Mouse (Mus musculus): ENCODE measurements at regions not wholly inside any gene's neighbourhood (a gene's known extent, or its start where the extent isn't known, plus 50 kb on each side); places are given as distances from the start of the nearest gene placed in this dataset.
"Not testable (repeated sequence)": the region's sequence is repeated elsewhere in the genome, so short reads cannot be mapped to it uniquely, and the experiment has no call there.

GRCm38 (mm10) chr7:75360874-75361273 lies 51.8 kb upstream of the Sv2b start:
- DNase-seq (ENCODE audit: low read depth, low spot score): no peak

- DNase-seq (ENCODE audit: low read depth, low spot score): no peak
These were observed 53.5 kb upstream of the Sv2b start for GRCm38 (mm10) chr7:75362541-75362940.

- DNase-seq (ENCODE audit: low read depth, low spot score): no peak
These were observed 56.4 kb upstream of the Sv2b start for GRCm38 (mm10) chr7:75365480-75365879.

GRCm38 (mm10) chr7:75366285-75366882 lies 57.3 kb upstream of the Sv2b start:
- peak; percentile 83 for DNase-seq (ENCODE audit: low read depth, low spot score)

GRCm38 (mm10) chr7:75368315-75368714 lies 59.3 kb upstream of the Sv2b start:
- no peak for DNase-seq (ENCODE audit: low read depth, low spot score)

- no peak for DNase-seq (ENCODE audit: low read depth, low spot score)
These were observed 60.3 kb upstream of the Sv2b start for GRCm38 (mm10) chr7:75369366-75369765.

GRCm38 (mm10) chr7:75370595-75371519 lies 61.8 kb upstream of the Sv2b start:
- peak; percentile 83 for DNase-seq (ENCODE audit: low read depth, low spot score)

GRCm38 (mm10) chr7:75371520-75371876 lies 62.4 kb upstream of the Sv2b start:
- DNase-seq (ENCODE audit: low read depth, low spot score): no peak

GRCm38 (mm10) chr7:75371991-75372390 lies 62.9 kb upstream of the Sv2b start:
- no peak for DNase-seq (ENCODE audit: low read depth, low spot score)

GRCm38 (mm10) chr7:75372892-75373444 lies 63.9 kb upstream of the Sv2b start:
- DNase-seq (ENCODE audit: low read depth, low spot score): no peak

- DNase-seq (ENCODE audit: low read depth, low spot score): no peak
These were observed 65.4 kb upstream of the Sv2b start for GRCm38 (mm10) chr7:75374506-75374905.

- no peak for DNase-seq (ENCODE audit: low read depth, low spot score)
These were observed 70.5 kb upstream of the Sv2b start for GRCm38 (mm10) chr7:75379595-75379994.

GRCm38 (mm10) chr7:75384506-75384911 lies 70.8 kb upstream of the Akap13 start:
- no peak for DNase-seq (ENCODE audit: low read depth, low spot score)

GRCm38 (mm10) chr7:75387033-75387432 lies 68.3 kb upstream of the Akap13 start:
- no peak for DNase-seq (ENCODE audit: low read depth, low spot score)

- DNase-seq (ENCODE audit: low read depth, low spot score): no peak
These were observed 67.4 kb upstream of the Akap13 start for GRCm38 (mm10) chr7:75387821-75388431.

GRCm38 (mm10) chr7:75390162-75390561 lies 65.2 kb upstream of the Akap13 start:
- no peak for DNase-seq (ENCODE audit: low read depth, low spot score)

- DNase-seq (ENCODE audit: low read depth, low spot score): peak; percentile 42
These were observed 62.6 kb upstream of the Akap13 start for GRCm38 (mm10) chr7:75392783-75393182.

- no peak for DNase-seq (ENCODE audit: low read depth, low spot score)
These were observed 61.9 kb upstream of the Akap13 start for GRCm38 (mm10) chr7:75393466-75393865.

- DNase-seq (ENCODE audit: low read depth, low spot score): no peak
These were observed 60.3 kb upstream of the Akap13 start for GRCm38 (mm10) chr7:75394866-75395580.

- peak; percentile 22 for DNase-seq (ENCODE audit: low read depth, low spot score)
These were observed 57.8 kb upstream of the Akap13 start for GRCm38 (mm10) chr7:75397559-75397958.

GRCm38 (mm10) chr7:75398480-75398879 lies 56.9 kb upstream of the Akap13 start:
- not testable (repeated sequence) for DNase-seq (ENCODE audit: low read depth, low spot score)
